In the genomic region with DNA sequence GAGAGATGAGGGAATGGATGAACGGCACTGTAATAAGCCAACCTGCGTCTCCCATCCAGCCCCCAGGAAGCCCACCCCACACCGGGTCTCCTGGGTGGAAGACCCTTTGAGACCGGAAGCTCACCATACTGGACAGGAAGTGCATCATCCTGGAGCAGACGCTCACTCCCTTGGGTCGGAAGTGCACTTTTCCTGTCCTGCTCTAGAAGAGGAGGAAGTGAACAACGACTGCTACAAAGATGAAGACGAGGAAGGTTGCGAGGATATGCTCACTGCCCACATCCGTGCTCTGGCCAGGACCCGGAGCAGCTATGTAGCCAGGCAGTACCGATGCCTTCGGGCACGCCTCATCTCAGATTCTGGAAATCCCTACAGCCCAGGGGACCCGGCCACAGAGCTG, we compare ENCODE assay signal across 9 mouse cellular contexts. TPM values are rescaled to one million over a fixed set of nuclear protein-coding genes. Genes with fewer than 3 reads are reported as not detected.
A peak's percentile ranks its signal among the peaks of the same experiment; 100 is the strongest.
DNase-seq lines count a peak whose midpoint lies in the region; ATAC-seq lines count a peak whose summit lies in the region.
"Had no signal": no experiment of that assay in that cellular context is flagged by ENCODE, and none has a peak within 500 bp of the region (broad histone marks: within the 10 kb centered on the region; RNA-seq: fewer than 3 reads in every experiment).

No protein-coding gene starts in this region.

- no peaks in the 10 kb centered on the region for H3K27me3 ChIP-seq in hindbrain, embryonic 13.5 days
- H3K27me3 ChIP-seq in hindbrain, embryonic 11.5 days (ENCODE audit: control insufficient read depth, insufficient read depth, low read length), result no peaks in the 10 kb centered on the region
- no peaks in the 10 kb centered on the region for H3K27me3 ChIP-seq in heart, embryonic 12.5 days (replicated peaks)
- H3K27me3 ChIP-seq in lung, embryonic 16.5 days (ENCODE audit: control insufficient read depth, insufficient read depth, low read depth, low read length), result no peaks in the 10 kb centered on the region

- H3K36me3 ChIP-seq in hindbrain, embryonic 13.5 days, result no peaks in the 10 kb centered on the region
- no peaks in the 10 kb centered on the region for H3K36me3 ChIP-seq in hindbrain, embryonic 11.5 days (ENCODE audit: control insufficient read depth, insufficient read depth, low read length)
- H3K36me3 ChIP-seq in heart, embryonic 12.5 days, result no peaks in the 10 kb centered on the region
- no peaks in the 10 kb centered on the region for H3K36me3 ChIP-seq in lung, embryonic 16.5 days (ENCODE audit: control insufficient read depth, insufficient read depth, low read length)

- no peak overlapping the region for H3K4me3 ChIP-seq in hindbrain, embryonic 13.5 days
- no peak overlapping the region for H3K4me3 ChIP-seq in hindbrain, embryonic 11.5 days (ENCODE audit: low read depth, low read length)
- H3K4me3 ChIP-seq in heart, embryonic 12.5 days, result no peak overlapping the region
- peak overlapping the region; percentile 22 for H3K4me3 ChIP-seq in lung, embryonic 16.5 days (ENCODE audit: low read length)
- H3K4me3 ChIP-seq: myocyte had no signal

- H3K4me1 ChIP-seq in hindbrain, embryonic 13.5 days (replicated peaks), result peaks cover 8% of the 10 kb centered on the region
- H3K4me1 ChIP-seq in hindbrain, embryonic 11.5 days (replicated peaks; ENCODE audit: control insufficient read depth, insufficient read depth, low read length), result no peaks in the 10 kb centered on the region
- peaks cover 8% of the 10 kb centered on the region; the same call in 1 of the 2 replicates for H3K4me1 ChIP-seq in heart, embryonic 12.5 days (replicated peaks)
- H3K4me1 ChIP-seq in lung, embryonic 16.5 days (replicated peaks; ENCODE audit: control insufficient read depth, insufficient read depth, low read length), result peaks cover 5% of the 10 kb centered on the region; the same call in 1 of the 2 replicates

- no peak for DNase-seq in hindbrain, embryonic 11.5 days (ENCODE audit: low spot score)
- DNase-seq in CD4-positive, CD25-positive, alpha-beta regulatory T cell, adult 2 months (ENCODE audit: low read depth, low spot score), result peak; percentile 41
- no peak for DNase-seq in left cerebral cortex, adult 18-20 months (ENCODE audit: low spot score in 2 of 2)
- DNase-seq in layer of hippocampus, postnatal 14 days (ENCODE audit: low spot score in 2 of 2), result no peak
- DNase-seq in right cerebral cortex, postnatal 36 days (ENCODE audit: low spot score in 2 of 2), result no peak

- H3K9me3 ChIP-seq in hindbrain, embryonic 13.5 days, result no peaks in the 10 kb centered on the region
- no peaks in the 10 kb centered on the region for H3K9me3 ChIP-seq in hindbrain, embryonic 11.5 days (ENCODE audit: control insufficient read depth, low read length)
- no peaks in the 10 kb centered on the region for H3K9me3 ChIP-seq in heart, embryonic 12.5 days (replicated peaks)
- no peaks in the 10 kb centered on the region for H3K9me3 ChIP-seq in lung, embryonic 16.5 days (ENCODE audit: control insufficient read depth, low read length)

- peak overlapping the region; percentile 45; the same call in 1 of the 2 replicates for H3K4me2 ChIP-seq in hindbrain, embryonic 13.5 days
- H3K4me2 ChIP-seq in hindbrain, embryonic 11.5 days (replicated peaks; ENCODE audit: low read depth, low read length), result no peak overlapping the region
- H3K4me2 ChIP-seq in heart, embryonic 12.5 days, result peak overlapping the region; percentile 57
- H3K4me2 ChIP-seq in lung, embryonic 16.5 days (ENCODE audit: low read depth, low read length), result peak overlapping the region; percentile 45

- 0 out of 2 replicates have a peak overlapping the region, but pooled peaks have one; percentile 53 for H3K9ac ChIP-seq in hindbrain, embryonic 13.5 days
- no peak overlapping the region for H3K9ac ChIP-seq in hindbrain, embryonic 11.5 days (ENCODE audit: low read depth, low read length)
- peak overlapping the region; percentile 5; the same call in 1 of the 2 replicates for H3K9ac ChIP-seq in heart, embryonic 12.5 days
- no peak overlapping the region; the same call in 1 of the 2 replicates for H3K9ac ChIP-seq in lung, embryonic 16.5 days (ENCODE audit: low read length)

- no peak overlapping the region for H3K27ac ChIP-seq in hindbrain, embryonic 13.5 days
- H3K27ac ChIP-seq in hindbrain, embryonic 11.5 days (ENCODE audit: low read depth, low read length), result no peak overlapping the region
- H3K27ac ChIP-seq in heart, embryonic 12.5 days (ENCODE audit: poor library complexity, severe bottlenecking), result no peak overlapping the region
- H3K27ac ChIP-seq in lung, embryonic 16.5 days (ENCODE audit: low read length), result peak overlapping the region; percentile 44

- no peak for ATAC-seq in hindbrain, embryonic 13.5 days (ENCODE audit: low FRiP score)
- no peak for ATAC-seq in hindbrain, embryonic 11.5 days (ENCODE audit: low FRiP score)
- ATAC-seq in heart, embryonic 12.5 days (ENCODE audit: insufficient number of reproducible peaks, low FRiP score), result no peak
- ATAC-seq in lung, embryonic 16.5 days (ENCODE audit: low read depth), result peak; percentile 27; the same call in 1 of the 2 replicates

- 77% methylated on average over 15 of the region's 15 CpGs for WGBS in hindbrain, embryonic 13.5 days
- WGBS in hindbrain, embryonic 11.5 days, result 74% methylated on average over 15 of the region's 15 CpGs
- WGBS in heart, embryonic 12.5 days, result 64% methylated on average over 15 of the region's 15 CpGs
- 59% methylated on average over 15 of the region's 15 CpGs for WGBS in lung, embryonic 16.5 days

RNA-seq across cellular contexts. Expression of a gene that starts 7.1 kb away (rescaled TPM):
- 2.7 and 2.8 TPM in 2 replicates for polyA plus RNA-seq in hindbrain, embryonic 13.5 days (2015; fragmentation: Nextera tagmentation; extraction: Ambion mirVana)
- polyA plus RNA-seq in hindbrain, embryonic 11.5 days (2014; fragmentation: Nextera tagmentation; extraction: Ambion mirVana), result 2.5 and 2.7 TPM in 2 replicates
- polyA plus RNA-seq in heart, embryonic 12.5 days (2016; fragmentation: Nextera tagmentation; extraction: Ambion mirVana), result 2.7 and 2.8 TPM in 2 replicates
- 9.2 and 9.5 TPM in 2 replicates for polyA plus RNA-seq in lung, embryonic 16.5 days (2015; fragmentation: Nextera tagmentation; extraction: Ambion mirVana)
- 1 to 10 TPM; 2.1 to 3.9 TPM for total RNA-seq in left cerebral cortex, adult 18-20 months (2021)
- total RNA-seq in layer of hippocampus, postnatal 14 days (2021), result 1 to 10 TPM; 2.9 to 3.3 TPM

RNA-seq across cellular contexts. Expression of a gene that starts 12.5 kb away (rescaled TPM):
- 200 and 202 TPM in 2 replicates for polyA plus RNA-seq in hindbrain, embryonic 13.5 days (2015; fragmentation: Nextera tagmentation; extraction: Ambion mirVana)
- polyA plus RNA-seq in hindbrain, embryonic 11.5 days (2014; fragmentation: Nextera tagmentation; extraction: Ambion mirVana), result 306 and 312 TPM in 2 replicates
- 218 and 232 TPM in 2 replicates for polyA plus RNA-seq in heart, embryonic 12.5 days (2016; fragmentation: Nextera tagmentation; extraction: Ambion mirVana)
- 200 and 226 TPM in 2 replicates for polyA plus RNA-seq in lung, embryonic 16.5 days (2015; fragmentation: Nextera tagmentation; extraction: Ambion mirVana)
- 100 to 1,000 TPM; 427 to 456 TPM for total RNA-seq in left cerebral cortex, adult 18-20 months (2021)
- 100 to 1,000 TPM; 379 to 416 TPM for total RNA-seq in layer of hippocampus, postnatal 14 days (2021)

RNA-seq across cellular contexts. Expression of a gene that starts 28.5 kb away (rescaled TPM):
- 58.6 and 59.5 TPM in 2 replicates for polyA plus RNA-seq in hindbrain, embryonic 13.5 days (2015; fragmentation: Nextera tagmentation; extraction: Ambion mirVana)
- 42.0 and 43.7 TPM in 2 replicates for polyA plus RNA-seq in hindbrain, embryonic 11.5 days (2014; fragmentation: Nextera tagmentation; extraction: Ambion mirVana)
- polyA plus RNA-seq in heart, embryonic 12.5 days (2016; fragmentation: Nextera tagmentation; extraction: Ambion mirVana), result 30.0 and 32.1 TPM in 2 replicates
- polyA plus RNA-seq in lung, embryonic 16.5 days (2015; fragmentation: Nextera tagmentation; extraction: Ambion mirVana), result 35.3 and 37.3 TPM in 2 replicates
- 10 to 100 TPM; 35.0 to 38.6 TPM for total RNA-seq in left cerebral cortex, adult 18-20 months (2021)
- 10 to 100 TPM; 31.4 to 33.9 TPM for total RNA-seq in layer of hippocampus, postnatal 14 days (2021)

RNA-seq across cellular contexts. Expression of a gene that starts 29.2 kb away (rescaled TPM):
- 81.8 and 87.5 TPM in 2 replicates for polyA plus RNA-seq in hindbrain, embryonic 13.5 days (2015; fragmentation: Nextera tagmentation; extraction: Ambion mirVana)
- polyA plus RNA-seq in hindbrain, embryonic 11.5 days (2014; fragmentation: Nextera tagmentation; extraction: Ambion mirVana), result 83.8 and 84.2 TPM in 2 replicates
- 137 and 142 TPM in 2 replicates for polyA plus RNA-seq in heart, embryonic 12.5 days (2016; fragmentation: Nextera tagmentation; extraction: Ambion mirVana)
- polyA plus RNA-seq in lung, embryonic 16.5 days (2015; fragmentation: Nextera tagmentation; extraction: Ambion mirVana), result 184 and 189 TPM in 2 replicates
- 10 to 100 TPM; 53.5 to 56.6 TPM for total RNA-seq in left cerebral cortex, adult 18-20 months (2021)
- total RNA-seq in layer of hippocampus, postnatal 14 days (2021), result 10 to 100 TPM; 58.2 to 61.2 TPM

RNA-seq across cellular contexts. Expression of a gene that starts 29.3 kb away (rescaled TPM):
- polyA plus RNA-seq in hindbrain, embryonic 13.5 days (2015; fragmentation: Nextera tagmentation; extraction: Ambion mirVana), result 105 and 111 TPM in 2 replicates
- polyA plus RNA-seq in hindbrain, embryonic 11.5 days (2014; fragmentation: Nextera tagmentation; extraction: Ambion mirVana), result 79.1 and 80.3 TPM in 2 replicates
- 46.6 and 49.0 TPM in 2 replicates for polyA plus RNA-seq in heart, embryonic 12.5 days (2016; fragmentation: Nextera tagmentation; extraction: Ambion mirVana)
- 69.0 and 69.5 TPM in 2 replicates for polyA plus RNA-seq in lung, embryonic 16.5 days (2015; fragmentation: Nextera tagmentation; extraction: Ambion mirVana)
- 100 to 1,000 TPM; 120 to 122 TPM for total RNA-seq in left cerebral cortex, adult 18-20 months (2021)
- 100 to 1,000 TPM; 325 to 336 TPM for total RNA-seq in layer of hippocampus, postnatal 14 days (2021)

Comparison
In these comparisons a context has a peak if more than half of its experiments do, and no peak if none do; other contexts are left out.
1. H3K9ac ChIP-seq: peak in hindbrain, embryonic 13.5 days (single experiment) and heart, embryonic 12.5 days (single experiment); none in hindbrain, embryonic 11.5 days (single experiment) and lung, embryonic 16.5 days (single experiment).